Comparison of ENCODE assay signal across 8 mouse cellular contexts in genomic region chr2:34249141-34249960, GRCm38 (mm10).
DNase-seq lines count a peak whose midpoint lies in the region; ATAC-seq and TF ChIP-seq lines count a peak whose summit lies in the region.

No protein-coding gene starts in this region.

- peak; percentile 86 for DNase-seq in forebrain, embryonic 10.5 days (ENCODE audit: extremely low spot score, low spot score)
- DNase-seq in kidney, postnatal 14 days, result peak; percentile 61
- DNase-seq in liver, embryonic 13.5 days, result peak; percentile 20
- DNase-seq in neural tube, embryonic 10.5 days (ENCODE audit: extremely low spot score, low spot score), result peak; percentile 78
- DNase-seq in testis, postnatal 10 days (ENCODE audit: low spot score), result peak; percentile 51

- peak; percentile 75 for ATAC-seq in heart, embryonic 15.5 days (replicated peaks; ENCODE audit: insufficient number of reproducible peaks, insufficient read depth, low FRiP score, low read depth)
- ATAC-seq in liver, embryonic 13.5 days (ENCODE audit: low read depth), result peak; percentile 69

- H3K4me2 ChIP-seq in heart, embryonic 15.5 days, result peak overlapping the region; percentile 72
- H3K4me2 ChIP-seq in liver, embryonic 13.5 days, result peak overlapping the region; percentile 75

- peak overlapping the region; percentile 80 for H3K4me3 ChIP-seq in E14TG2a.4 (replicated peaks; ENCODE audit: low read length)
- peak overlapping the region; percentile 62 for H3K4me3 ChIP-seq in brown adipose tissue, adult 24 weeks (ENCODE audit: insufficient read depth, low read depth, low read length)
- peak overlapping the region; percentile 63 for H3K4me3 ChIP-seq in forebrain, embryonic 10.5 days
- H3K4me3 ChIP-seq in heart, embryonic 15.5 days, result peak overlapping the region; percentile 60
- peak overlapping the region; percentile 57 for H3K4me3 ChIP-seq in liver, embryonic 13.5 days (replicated peaks)

- no peaks in the 10 kb centered on the region for H3K9me3 ChIP-seq in E14TG2a.4 (ENCODE audit: low read length)
- no peaks in the 10 kb centered on the region for H3K9me3 ChIP-seq in forebrain, embryonic 10.5 days
- no peaks in the 10 kb centered on the region for H3K9me3 ChIP-seq in heart, embryonic 15.5 days (replicated peaks)
- no peaks in the 10 kb centered on the region for H3K9me3 ChIP-seq in liver, embryonic 13.5 days (replicated peaks)

- peak overlapping the region; percentile 62 for H3K9ac ChIP-seq in heart, embryonic 15.5 days
- H3K9ac ChIP-seq in liver, embryonic 13.5 days, result peak overlapping the region; percentile 60

- H3K4me1 ChIP-seq in E14TG2a.4 (replicated peaks; ENCODE audit: low read depth, low read length), result peaks cover 15% of the 10 kb centered on the region
- no peaks in the 10 kb centered on the region for H3K4me1 ChIP-seq in brown adipose tissue, adult 24 weeks (ENCODE audit: control insufficient read depth, insufficient read depth, insufficient read length, low read length)
- H3K4me1 ChIP-seq in forebrain, embryonic 10.5 days, result peaks cover 57% of the 10 kb centered on the region
- 0 out of 2 replicates have a peak, but pooled peaks cover 2% of the 10 kb centered on the region for H3K4me1 ChIP-seq in heart, embryonic 15.5 days (replicated peaks)
- peaks cover 8% of the 10 kb centered on the region; the same call in 1 of the 2 replicates for H3K4me1 ChIP-seq in liver, embryonic 13.5 days (replicated peaks)

- WGBS in forebrain, embryonic 10.5 days, result under 1% methylated on average over 15 of the region's 15 CpGs
- WGBS in heart, embryonic 15.5 days, result 2% methylated on average over 15 of the region's 15 CpGs
- WGBS in liver, embryonic 13.5 days (ENCODE audit: insufficient replicate concordance), result 2% methylated on average over 15 of the region's 15 CpGs

- no peak overlapping the region for H3K27ac ChIP-seq in brown adipose tissue, adult 24 weeks (replicated peaks; ENCODE audit: low read depth, low read length)
- H3K27ac ChIP-seq in forebrain, embryonic 10.5 days, result peak overlapping the region; percentile 89
- peak overlapping the region; percentile 83 for H3K27ac ChIP-seq in heart, embryonic 15.5 days
- H3K27ac ChIP-seq in liver, embryonic 13.5 days, result no peak overlapping the region

- no peak for TF ChIP-seq CTCF in E14TG2a.4 (conservative IDR thresholded peaks at IDR 0.05; ENCODE audit: low read length)

- no peaks in the 10 kb centered on the region for H3K36me3 ChIP-seq in E14TG2a.4 (ENCODE audit: insufficient read depth, low read length)
- H3K36me3 ChIP-seq in forebrain, embryonic 10.5 days (replicated peaks), result no peaks in the 10 kb centered on the region
- H3K36me3 ChIP-seq in heart, embryonic 15.5 days, result no peaks in the 10 kb centered on the region
- H3K36me3 ChIP-seq in liver, embryonic 13.5 days, result no peaks in the 10 kb centered on the region

- H3K27me3 ChIP-seq in E14TG2a.4 (ENCODE audit: insufficient read depth, low read length), result no peaks in the 10 kb centered on the region
- no peaks in the 10 kb centered on the region for H3K27me3 ChIP-seq in forebrain, embryonic 10.5 days (ENCODE audit: poor library complexity, severe bottlenecking)
- H3K27me3 ChIP-seq in heart, embryonic 15.5 days, result no peaks in the 10 kb centered on the region
- H3K27me3 ChIP-seq in liver, embryonic 13.5 days, result no peaks in the 10 kb centered on the region

Comparison
In these comparisons a context has a peak if more than half of its experiments do, and no peak if none do; other contexts are left out.
1. H3K27ac ChIP-seq: peak in forebrain, embryonic 10.5 days (single experiment) and heart, embryonic 15.5 days (single experiment); none in brown adipose tissue, adult 24 weeks (single experiment) and liver, embryonic 13.5 days (single experiment).
2. DNase-seq: peak in every context shown above with its lines; median percentile 86 in forebrain, embryonic 10.5 days; 78 in neural tube, embryonic 10.5 days; 61 in kidney, postnatal 14 days; 51 in testis, postnatal 10 days; 20 in liver, embryonic 13.5 days.
3. Peak in every context shown above with its lines, with median percentiles within 50 percentile points of each other: H3K4me3 ChIP-seq.